Mouse (Mus musculus) frontal cortex, adult (tissue): ENCODE data around the gene Unc13a.

Source experiments
- ATAC-seq: cut with Nextera tagmentation; 2 replicates; pipeline ENCODE4 v1.9.2; 2017; ENCODE audit warnings: mild to moderate bottlenecking, moderate library complexity, mixed read lengths; ENCODE audit not compliant: low TSS enrichment

Unc13a gene

DNA sequence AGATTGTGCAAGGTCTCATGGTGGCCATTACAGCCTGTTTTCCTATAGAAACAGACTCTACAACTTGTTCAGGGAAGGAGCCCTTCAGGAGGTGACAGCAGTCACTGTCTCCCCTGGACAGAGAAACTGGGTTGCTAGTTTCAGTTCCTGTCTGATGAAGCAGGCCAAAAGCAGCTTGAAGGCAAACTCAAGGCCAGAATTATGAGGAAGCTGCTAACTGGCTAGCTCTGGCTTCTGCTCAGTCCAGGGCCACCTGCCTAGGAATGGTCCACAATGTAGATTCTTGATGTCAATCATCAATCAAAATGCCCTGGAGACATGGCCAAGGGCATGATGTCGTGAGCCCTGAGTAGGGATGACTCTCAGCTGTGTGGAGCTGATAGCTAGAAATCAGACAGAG lies 46.5 kb downstream of the Unc13a start:
- no peak for ATAC-seq

DNA sequence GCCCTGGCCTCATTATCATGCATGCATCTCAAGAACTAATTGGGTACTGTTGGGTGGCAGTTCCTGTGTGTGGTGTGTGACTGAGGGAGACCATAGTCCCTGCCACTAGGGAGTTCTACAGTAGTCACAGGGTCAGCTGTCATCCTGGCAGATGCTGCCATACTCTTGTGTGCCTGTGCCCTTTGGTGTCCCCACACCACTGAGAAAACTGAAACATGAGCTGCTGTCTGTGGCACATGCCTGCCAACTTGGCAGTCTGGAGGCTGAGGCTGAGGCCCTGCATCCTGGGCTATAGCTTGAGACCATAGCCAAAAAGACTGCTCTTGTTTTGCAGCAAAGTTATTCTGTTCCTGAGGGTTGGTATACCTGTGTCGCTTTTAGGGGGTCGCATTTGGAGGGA lies 51.8 kb downstream of the Unc13a start:
- ATAC-seq = no peak

GRCm38 (mm10) chr8:71613418-71613817 lies 58.1 kb downstream of the Unc13a start:
- ATAC-seq = no peak

DNA sequence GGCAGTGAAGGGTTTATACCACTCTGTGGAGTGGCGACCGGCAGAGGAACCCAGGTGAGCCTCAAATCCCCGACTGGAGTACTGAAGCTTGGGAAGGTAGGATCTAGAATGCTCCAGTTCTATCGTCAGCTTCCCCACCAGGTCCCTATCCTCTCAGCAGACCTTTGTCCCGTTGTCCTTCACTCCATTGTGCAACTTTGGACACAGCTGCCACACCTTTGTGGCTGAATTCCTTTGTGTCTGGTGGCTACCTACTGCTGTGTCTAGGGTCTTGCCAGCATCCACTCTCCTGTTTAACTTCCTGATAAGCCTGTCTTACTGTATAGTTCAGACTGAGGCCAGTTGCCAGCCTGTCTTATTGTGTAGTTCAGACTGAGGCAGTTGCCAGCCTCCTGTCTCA lies 59.4 kb downstream of the Unc13a start:
- no peak for ATAC-seq

GRCm38 (mm10) chr8:71610822-71611651 lies 60.5 kb downstream of the Unc13a start, which contains the start of gene Colgalt1:
Colgalt1 (plus strand) TSS chr8:71610998.
- ATAC-seq = peak; percentile 97

- ATAC-seq = no peak
These were observed 67.5 kb downstream of the Unc13a start for GRCm38 (mm10) chr8:71604021-71604420.

- ATAC-seq = peak; percentile 63
These were observed 68.8 kb downstream of the Unc13a start for GRCm38 (mm10) chr8:71602666-71603334.

DNA sequence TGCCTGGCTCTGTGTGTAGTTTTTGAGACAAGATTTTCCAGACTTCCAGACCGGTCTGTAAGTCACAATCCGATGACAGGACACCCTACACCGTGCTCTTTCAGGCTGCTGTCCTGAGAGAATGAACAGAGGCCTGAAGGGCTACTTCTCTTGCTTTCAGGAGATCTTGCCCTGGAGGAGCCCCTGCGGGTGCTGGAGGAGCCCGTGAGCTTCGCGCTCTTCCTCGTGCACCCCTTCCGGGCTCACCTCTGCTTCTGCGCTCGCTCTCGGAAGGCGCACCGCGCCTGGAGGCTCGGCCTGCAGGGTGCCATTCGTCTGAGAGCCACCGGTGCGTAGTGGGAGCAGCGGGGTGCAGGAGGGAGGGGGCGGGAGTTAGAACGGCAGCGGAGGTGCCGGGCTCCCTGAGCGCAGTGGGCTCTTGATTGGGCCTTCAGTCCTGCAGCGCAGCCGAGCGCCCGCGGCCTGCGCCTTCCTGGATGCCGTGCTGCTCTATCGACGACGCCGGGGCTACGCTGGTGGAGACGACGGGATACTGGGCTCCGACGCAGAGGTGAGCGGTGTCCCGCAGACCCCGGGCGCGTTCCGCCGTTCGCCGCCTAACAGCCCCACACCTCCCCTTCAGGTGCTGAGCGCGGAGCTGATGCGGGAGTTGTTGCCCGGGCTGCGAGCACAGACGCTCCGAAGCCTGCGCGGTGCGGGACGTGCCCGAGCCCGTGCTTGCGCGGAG lies 69.5 kb downstream of the Unc13a start:
- peak; percentile 28; the same call in 1 of the 2 replicates for ATAC-seq

GRCm38 (mm10) chr8:71598841-71599240 lies 72.7 kb downstream of the Unc13a start:
- no peak for ATAC-seq

GRCm38 (mm10) chr8:71598375-71598774 lies 73.2 kb downstream of the Unc13a start:
- no peak for ATAC-seq

DNA sequence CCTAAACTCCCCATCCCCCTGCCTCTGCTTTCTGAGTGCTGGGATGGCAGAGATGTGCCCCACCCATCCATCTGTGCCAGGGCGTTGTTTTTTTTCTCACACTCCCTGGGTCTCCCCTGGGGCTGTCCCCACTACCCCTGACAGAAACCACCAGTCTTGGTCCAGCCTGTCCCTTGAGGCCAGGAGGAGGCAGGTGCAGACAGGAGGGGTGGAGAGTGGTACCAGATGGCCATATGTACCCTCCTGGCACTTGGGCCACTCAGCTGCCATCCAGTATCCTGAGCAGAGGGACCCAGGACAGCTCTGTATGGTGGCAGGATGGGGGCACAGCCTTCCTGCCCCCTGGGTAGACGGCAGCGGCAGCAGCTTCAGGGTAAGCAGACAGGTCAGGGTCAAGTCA lies 74.1 kb downstream of the Unc13a start, which contains the start of gene Fam129c:
Gene Fam129c, plus strand, starts transcription at position 198 of the 400 bp plus-strand sequence.
- no peak for ATAC-seq

DNA sequence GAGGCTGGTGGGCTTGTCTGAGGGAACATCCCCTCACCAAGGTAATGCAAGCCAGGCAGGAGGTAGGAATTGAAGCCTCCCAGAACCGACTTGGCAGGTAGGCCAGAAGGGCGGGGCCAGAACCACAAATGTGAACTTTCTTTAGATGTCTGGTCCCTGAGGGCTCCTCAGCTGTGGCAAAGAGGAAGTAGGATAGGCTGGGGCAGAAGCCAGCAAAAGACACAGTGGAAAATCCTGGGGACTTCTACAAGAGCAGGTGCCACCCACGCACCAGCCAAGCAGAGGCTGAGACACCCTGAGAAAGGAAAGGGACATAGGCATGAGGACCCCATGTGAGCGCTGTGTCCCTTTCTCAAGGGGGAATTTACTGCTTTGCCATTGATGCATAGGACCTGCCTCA lies 74.8 kb downstream of the Unc13a start:
- ATAC-seq = no peak

DNA sequence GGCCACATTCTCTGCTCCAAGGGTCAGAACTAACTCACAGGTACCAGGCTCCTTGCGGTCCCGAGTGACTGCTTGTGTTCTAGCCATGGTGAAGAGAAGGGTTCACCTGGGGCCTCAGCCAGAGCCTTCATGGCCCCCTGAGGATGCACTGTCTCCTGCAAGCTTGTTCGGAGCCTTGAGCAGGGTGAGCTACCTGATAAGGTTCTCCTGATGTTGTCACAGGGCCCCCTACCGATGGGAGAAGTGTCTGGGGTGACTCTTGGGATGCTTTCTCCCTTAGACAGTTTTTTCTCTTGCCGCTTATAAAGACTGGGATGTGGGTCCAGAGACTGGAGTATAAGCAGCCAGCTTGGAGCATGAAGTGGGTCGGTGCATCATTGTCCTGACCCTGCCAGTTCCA lies 75.2 kb downstream of the Unc13a start:
- ATAC-seq = no peak

GRCm38 (mm10) chr8:71595862-71596261 lies 75.7 kb downstream of the Unc13a start:
- ATAC-seq = peak; percentile 48

DNA sequence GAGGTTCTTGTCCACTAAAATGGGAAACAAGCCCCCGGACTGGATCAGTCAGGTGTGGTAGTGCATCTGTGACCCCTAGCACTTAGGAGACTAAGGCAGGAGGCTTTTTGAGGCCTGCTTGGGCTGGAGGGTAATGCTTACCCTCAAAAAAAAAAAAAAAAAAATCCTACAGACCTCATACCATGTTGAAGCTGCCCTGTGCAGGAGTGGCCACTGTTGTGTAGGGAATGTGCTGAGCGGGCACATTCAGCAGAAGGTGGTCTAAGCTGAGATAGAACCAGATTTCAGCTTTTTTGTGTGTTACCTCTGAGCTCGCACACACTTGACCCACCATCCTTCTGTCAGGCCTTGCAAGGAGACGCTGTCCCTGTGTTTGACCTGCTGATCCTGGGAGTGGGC lies 77.2 kb downstream of the Unc13a start:
- ATAC-seq = no peak

GRCm38 (mm10) chr8:71593556-71594323 lies 77.8 kb downstream of the Unc13a start:
- no peak for ATAC-seq

- peak; percentile 62 for ATAC-seq
These were observed 79.0 kb downstream of the Unc13a start for GRCm38 (mm10) chr8:71592374-71593170.

DNA sequence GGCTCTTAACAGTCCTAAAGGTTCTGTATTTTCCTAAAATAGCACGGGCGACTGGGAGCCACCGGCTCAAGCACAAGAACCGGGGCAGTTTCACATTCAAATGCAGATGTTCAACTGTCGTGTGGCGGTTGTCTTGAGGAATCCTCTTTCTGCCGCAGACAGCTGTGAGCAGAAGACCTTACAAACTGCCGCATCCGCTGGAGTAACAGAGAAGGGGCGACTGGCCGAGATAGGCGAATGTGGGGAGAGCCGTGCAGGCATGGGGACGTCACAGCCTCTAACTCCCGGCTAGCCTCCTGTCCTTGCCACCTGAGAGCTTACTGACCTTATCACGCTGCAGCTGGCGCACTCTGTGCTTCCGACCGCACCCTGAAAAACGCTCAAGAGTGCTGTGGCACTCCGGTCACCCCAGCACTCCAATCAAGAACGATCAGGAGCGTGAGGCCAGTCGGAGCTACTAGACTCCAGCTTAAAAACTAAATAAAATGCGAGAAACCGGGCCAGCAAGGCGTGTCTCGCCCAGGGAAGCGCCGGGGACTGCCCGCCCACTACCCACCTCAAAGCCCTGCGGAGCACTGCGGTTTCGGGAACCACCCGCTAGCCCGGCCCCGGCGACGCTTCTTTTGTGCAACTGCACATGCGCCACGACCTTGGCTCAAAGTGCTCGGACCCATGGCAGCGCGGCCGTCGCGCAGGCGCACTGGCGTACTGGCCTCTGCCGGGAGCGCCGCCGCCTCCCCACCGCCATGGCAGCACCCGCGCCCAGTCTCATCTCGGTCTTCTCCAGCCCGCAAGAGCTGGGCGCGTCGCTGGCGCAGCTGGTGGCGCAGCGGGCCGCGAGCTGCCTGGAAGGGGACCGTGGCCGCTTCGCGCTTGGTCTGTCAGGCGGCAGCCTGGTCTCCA lies 79.8 kb downstream of the Unc13a start, which contains the start of gene Pgls:
Gene Pgls, plus strand, starts transcription at position 706 of the 903 bp plus-strand sequence.
- ATAC-seq = peak; percentile 68

DNA sequence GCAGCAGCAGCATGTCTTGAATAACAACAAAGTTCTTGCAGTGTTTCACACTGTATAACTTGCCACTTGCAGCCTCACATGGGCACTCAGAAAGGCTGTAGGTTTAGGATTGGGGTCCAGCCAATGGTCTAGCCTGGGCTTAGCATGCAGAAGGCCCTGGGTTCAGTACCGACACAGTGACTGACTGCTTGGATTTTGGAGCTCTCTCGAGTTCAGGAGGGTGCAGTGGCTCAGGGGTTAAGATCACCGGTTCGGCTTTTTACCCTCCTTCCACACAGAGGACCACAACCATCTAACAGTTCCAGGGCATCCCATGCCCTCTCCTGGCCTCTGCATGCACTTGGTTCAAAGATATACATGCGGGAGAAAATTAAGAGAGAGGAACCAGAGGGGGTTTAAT lies 80.5 kb downstream of the Unc13a start:
- ATAC-seq = no peak

- no peak for ATAC-seq
These were observed 82.8 kb downstream of the Unc13a start for GRCm38 (mm10) chr8:71588762-71589161.
